Mouse (Mus musculus): ENCODE results near the gene Fn3k. TPM values are rescaled to one million over a fixed set of nuclear protein-coding genes. Genes with fewer than 3 reads are reported as not detected.

Gene Fn3k
- polyA plus RNA-seq, 2 experiments from 2014 or later: not detected

DNA sequence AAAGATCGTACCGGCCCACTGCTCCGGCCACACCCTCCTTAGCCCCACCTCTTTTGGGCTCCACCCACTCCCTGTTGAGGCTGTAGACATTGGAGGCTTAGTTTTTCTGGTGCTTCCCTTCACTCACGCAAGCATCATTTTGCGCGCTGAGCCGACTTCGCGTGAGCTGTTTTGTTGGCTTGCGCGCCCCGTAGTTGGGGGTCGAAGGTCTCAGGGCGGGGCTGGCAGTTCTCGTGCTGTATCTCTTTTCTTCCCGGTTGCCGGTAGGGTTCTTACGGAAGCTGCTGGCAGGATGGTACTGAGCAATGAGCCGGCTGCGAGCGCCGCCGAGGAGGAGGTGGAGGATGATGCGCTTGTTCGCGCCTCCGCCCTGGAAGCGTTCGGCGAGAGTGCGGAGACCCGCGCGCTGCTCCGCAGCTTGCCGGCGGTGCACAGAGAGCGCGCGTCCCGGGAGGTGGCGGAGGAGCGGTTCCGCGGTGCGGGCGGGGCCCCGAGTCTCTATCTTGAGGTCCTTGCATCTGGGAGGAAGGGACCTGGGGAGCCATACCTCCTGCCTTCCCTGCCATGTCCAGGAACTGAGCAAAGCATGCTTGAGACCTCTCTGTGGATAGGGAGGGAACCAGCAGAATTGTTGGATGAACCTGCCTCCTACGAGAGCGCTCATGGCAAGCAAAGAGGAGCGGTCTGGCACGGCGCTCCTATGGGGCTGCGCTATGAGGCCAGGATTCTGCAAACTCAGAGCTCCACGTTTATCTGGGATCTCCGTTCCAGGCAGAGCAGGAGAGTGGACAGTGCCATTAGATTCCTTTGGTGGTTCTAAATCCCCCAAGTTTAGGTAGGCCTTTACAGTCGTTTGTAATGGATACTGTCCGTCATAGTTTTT is 17.3 kb downstream of the Fn3k start, which contains the start of gene Tbcd:
Gene Tbcd (plus strand): TSS at position 197 of the 883 bp plus-strand sequence.
- ATAC-seq: peak; percentile 95

DNA sequence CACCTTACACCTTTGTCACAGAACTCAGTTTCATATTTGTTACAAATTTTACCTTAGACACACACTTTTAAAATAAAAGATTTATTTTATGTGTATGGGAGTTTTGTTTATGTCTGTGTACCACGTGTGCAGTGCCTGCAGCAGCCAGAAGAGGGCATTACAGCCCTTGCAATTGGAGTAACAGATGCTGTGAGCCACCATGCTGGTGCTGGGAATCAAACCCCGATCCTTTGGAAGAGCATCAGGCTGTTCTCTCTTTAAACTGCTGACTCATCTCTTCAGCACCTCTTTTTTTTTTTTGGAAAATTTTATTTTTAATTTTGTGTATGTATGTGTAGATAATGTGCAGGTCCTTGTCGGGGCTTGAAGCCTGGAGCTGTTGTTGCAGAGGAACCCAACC is 23.2 kb downstream of the Fn3k start:
- no peak for ATAC-seq

DNA sequence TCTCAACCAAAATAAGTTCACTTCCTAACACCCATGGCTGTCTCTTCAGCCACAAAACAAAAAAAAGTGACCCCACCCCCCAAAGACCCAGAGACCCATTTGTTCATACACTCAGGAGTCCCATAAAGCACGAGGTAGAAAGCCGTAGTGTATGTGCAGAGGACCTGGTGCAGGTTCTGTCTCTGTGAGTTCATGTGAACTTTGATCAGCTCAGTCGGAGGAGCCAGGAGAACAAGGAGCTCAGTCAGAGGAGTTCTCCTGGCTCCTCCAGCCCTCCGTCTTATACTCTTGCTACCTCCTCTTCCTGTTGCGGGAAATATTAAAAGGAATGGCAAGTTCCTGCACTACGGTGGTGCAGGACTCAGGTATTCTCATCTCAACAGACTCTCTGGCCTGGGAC is 32.7 kb downstream of the Fn3k start:
- no peak for ATAC-seq

DNA sequence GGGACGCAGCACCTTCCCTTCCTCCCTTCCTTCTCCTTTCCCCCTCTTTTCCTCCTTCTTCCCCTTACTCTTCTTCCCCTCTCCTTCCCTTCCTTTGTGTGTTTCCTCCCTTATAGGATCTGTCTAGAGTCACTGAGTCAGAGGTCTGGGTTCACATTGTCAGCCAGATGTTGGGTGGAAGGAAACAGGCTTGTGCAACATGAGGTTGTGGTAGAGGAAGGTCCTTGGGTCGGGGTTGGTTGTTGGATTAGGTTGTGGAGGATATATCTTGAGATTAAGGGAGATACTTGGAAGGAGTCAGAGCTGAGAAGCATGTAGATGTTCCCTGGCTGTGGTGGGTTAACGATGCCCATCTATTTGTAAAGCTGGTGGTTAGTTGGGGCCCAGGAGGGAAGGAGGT is 40.1 kb downstream of the Fn3k start:
- no peak for ATAC-seq

DNA sequence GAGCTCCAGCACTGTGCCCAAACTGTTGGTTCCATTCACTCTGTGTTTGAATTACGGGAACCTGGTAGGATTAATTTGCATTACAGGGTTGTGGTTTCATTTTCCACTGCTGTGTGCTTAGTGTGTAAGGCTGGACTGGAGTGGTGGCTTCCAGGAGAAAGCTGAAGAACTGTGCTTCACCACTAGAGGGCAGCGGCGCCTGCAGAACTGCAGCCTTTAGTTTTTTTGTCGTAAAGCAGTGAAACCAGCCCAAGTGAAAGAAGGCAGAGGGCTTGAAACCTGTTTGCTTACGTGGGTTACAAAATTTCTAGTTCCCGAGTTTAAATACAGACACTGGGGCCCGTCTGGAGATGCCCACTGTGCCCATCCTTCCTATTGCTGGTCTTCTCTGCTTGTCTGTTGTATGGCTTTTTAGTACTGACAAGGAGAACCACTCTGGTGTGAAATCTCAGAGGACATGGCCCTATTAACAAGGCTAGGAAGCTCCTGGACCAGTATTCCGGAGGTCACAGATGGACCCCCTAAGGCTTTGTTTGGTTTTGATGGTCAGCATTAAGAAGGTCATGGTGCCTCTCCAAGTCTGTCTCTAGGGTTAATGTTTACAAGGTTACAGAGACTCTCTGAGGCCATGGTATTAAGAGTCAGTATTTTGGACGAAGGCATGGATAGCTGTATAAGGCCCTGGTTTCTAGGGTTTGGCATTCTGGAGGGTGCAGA is 41.1 kb downstream of the Fn3k start:
- ATAC-seq: peak; percentile 75

DNA sequence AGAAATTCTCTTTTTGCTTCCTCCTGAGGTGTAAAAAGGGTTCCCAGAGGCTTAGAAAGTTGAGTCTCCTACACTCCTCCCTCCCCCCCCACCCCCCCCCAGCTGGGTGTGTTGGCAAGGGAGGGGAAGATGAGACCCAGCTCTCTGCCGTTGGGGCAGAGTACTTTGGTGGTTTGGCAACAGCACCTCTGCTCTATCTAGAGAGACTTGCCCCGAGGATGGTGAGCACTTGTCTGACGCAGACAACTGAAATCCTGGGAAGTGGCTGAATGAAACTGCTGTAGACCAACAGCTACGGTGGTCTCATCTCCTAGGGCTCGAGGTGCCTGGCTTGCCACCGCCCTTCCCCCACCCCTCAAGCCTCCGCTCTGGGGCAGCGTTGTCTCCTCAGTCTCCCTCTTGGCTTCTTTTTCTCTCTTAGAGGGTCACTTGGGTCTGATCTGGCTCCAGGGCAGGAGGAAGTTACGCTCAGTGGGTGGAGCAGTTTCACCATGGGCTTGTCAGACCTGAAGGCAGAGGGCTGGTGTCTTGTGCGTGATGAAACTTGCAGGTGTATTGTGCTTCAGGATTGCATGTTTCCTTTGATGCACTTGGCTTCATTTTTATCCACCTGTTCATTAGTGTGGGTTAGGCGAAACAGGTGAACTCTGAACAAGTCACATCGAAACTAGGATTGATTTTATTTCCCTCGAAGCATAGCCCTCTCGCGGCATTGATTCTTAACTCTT is 44.9 kb downstream of the Fn3k start:
- ATAC-seq: no peak

DNA sequence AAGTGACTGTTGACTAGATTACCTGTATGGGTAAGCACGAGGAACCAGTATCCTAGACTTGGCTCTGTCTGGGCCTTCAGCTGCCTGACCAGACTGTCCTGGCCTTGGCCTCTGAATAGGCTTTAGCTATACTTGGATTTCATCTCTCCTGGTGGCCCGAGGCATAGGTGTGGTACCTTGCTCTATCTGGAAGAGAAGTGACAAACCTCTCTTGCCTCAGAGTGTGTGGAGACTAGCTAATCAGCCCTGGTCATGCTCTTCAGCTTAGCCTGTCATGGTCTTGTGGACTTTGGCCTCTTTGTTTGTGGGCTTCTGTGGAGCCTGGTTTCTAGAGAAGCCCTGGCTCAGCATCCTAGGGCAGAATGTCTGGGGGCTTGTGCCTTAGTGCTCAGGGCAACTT is 46.4 kb downstream of the Fn3k start:
- no peak for ATAC-seq

DNA sequence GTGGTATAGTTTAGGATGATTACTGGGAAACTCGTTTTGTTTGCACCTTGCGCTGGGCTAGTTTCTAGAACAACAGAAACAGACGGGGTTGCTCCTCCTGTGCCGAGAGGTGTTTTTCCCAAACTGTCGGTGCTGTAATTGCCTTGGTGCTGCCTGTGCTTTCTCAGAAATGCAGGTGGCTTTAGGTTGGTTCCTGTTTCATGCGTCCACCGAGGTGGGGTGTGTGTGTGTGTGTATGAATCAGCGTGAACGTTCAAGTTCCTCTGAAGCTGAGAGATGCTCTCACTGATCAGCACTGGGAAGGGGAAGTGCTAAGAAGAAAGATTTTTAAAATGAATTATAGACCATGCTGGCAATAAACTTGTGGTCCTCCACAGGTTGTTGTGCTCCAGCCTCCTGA is 51.2 kb downstream of the Fn3k start:
- no peak for ATAC-seq

DNA sequence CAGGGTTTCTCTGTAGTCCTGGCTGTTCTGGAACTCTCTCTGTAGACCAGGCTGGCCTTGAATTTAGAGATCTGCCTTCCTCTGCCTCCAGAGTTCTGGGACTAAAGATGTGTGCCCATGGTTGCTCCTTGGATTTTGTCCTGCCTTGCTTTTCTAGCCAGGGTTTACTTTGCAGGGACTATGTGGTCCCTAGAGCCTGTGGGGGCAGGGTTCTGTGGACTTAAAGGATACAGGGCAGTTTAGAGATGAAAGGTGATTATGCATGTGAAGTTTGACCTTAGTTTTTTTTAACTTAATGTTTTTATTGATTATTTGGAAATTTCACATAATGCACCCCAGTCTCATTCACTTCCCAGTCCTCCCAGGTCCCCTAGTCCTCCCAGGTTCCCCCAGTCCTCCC is 55.9 kb downstream of the Fn3k start:
- ATAC-seq: no peak

Other genes starting within 250 kb of the Fn3k start
- 1 to 10 TPM; 2.3 to 3.1 TPM for gene Hexdc, start 230.5 kb upstream of the Fn3k start, polyA plus RNA-seq (2017; shearing (Covaris generic))
- 1 to 10 TPM; 7.8 to 8.8 TPM for gene Ogfod3, start 230.2 kb upstream of the Fn3k start, polyA plus RNA-seq (2017; shearing (Covaris generic))
- gene Cybc1, start 205.6 kb upstream of the Fn3k start, polyA plus RNA-seq (2017; shearing (Covaris generic)): 100 to 1,000 TPM; 103 to 150 TPM
- 10 to 100 TPM; 30.1 to 41.9 TPM for gene Narf, start 197.7 kb upstream of the Fn3k start, polyA plus RNA-seq (2017; shearing (Covaris generic))
- gene Foxk2, start 174.9 kb upstream of the Fn3k start, polyA plus RNA-seq (2017; shearing (Covaris generic)): 1 to 10 TPM; 4.1 to 6.1 TPM
- gene Wdr45b, start 80.5 kb upstream of the Fn3k start, polyA plus RNA-seq (2017; shearing (Covaris generic)): 10 to 100 TPM; 27.2 to 29.0 TPM
- not detected for gene Rab40b, start 46.7 kb upstream of the Fn3k start, polyA plus RNA-seq (2017; shearing (Covaris generic))
- gene Fn3krp, start 13.5 kb upstream of the Fn3k start, polyA plus RNA-seq (2017; shearing (Covaris generic)): 1 to 10 TPM; 1.8 to 2.6 TPM
- gene Tbcd, start 17.0 kb downstream of the Fn3k start, polyA plus RNA-seq (2017; shearing (Covaris generic)): 10 to 100 TPM; 24.0 to 41.8 TPM
- 1 to 10 TPM in 1 of 2 experiments, under 1 TPM in 1; 0.65 to 1.6 TPM for gene Zfp750, start 84.4 kb downstream of the Fn3k start, polyA plus RNA-seq (2017; shearing (Covaris generic))
- 10 to 100 TPM; 11.3 to 18.8 TPM for gene B3gntl1, start 238.2 kb downstream of the Fn3k start, polyA plus RNA-seq (2017; shearing (Covaris generic))